Mouse (Mus musculus): ENCODE data around the gene Fam83e. TPM values are rescaled to one million over a fixed set of nuclear protein-coding genes. Genes with fewer than 3 reads are reported as not detected.

The Fam83e gene
- total and polyA plus RNA-seq, 3 experiments: 0.13 to 1.3 (median 0.74) TPM

GRCm38 (mm10) chr7:45711316-45712021, 9.5 kb upstream of the Fam83e start:
- Histone ChIP-seq H3K4me2 (ENCODE audit: insufficient read depth, low read depth, poor library complexity, severe bottlenecking) (no peak overlapping the region), H3K9me3 (replicated peaks; ENCODE audit: low read length) (no peaks in the 10 kb centered on the region), H3K27ac (ENCODE audit: insufficient read depth, low read depth) (no peak overlapping the region), H3K36me3 (replicated peaks in 1 of 2; ENCODE audit: control insufficient read depth in 1 of 2, insufficient read depth in 1 of 2, low read length in 1 of 2) (peaks cover 35 to 61% of the 10 kb centered on the region in 2 experiments), H3K4me1 (ENCODE audit: control insufficient read depth in 1 of 2, insufficient read depth in 2 of 2) (peaks cover 0 to 45% of the 10 kb centered on the region in 2 experiments; a peak in 2 of 4 replicates), H3K9ac (ENCODE audit: insufficient read depth, low read depth) (no peak overlapping the region), H3K4me3 (replicated peaks in 1 of 3; ENCODE audit: low read depth in 2 of 3, low read length in 2 of 3, poor library complexity in 1 of 3) (no peak overlapping the region), H3K79me2 (replicated peaks; ENCODE audit: control insufficient read depth, extremely low read depth, insufficient read depth, poor library complexity, severe bottlenecking) (peaks cover 19% of the 10 kb centered on the region), H3K27me3 (replicated peaks) (no peaks in the 10 kb centered on the region)
- no peak for DNase-seq (ENCODE audit: extremely low read depth)
- in situ Hi-C loops (cut with MboI; ENCODE audit: low pct_ligation_motif_present, low pct_unique_long_range_greater_than_20kb, low sequenced_read_pairs): no loop called here
- dilution Hi-C loops (cut with MboI; ENCODE audit: extremely low pct_ligation_motif_present, extremely low pct_unique_long_range_greater_than_20kb, low sequenced_read_pairs): no loop called here
- TF ChIP-seq BHLHE40 (IDR thresholded peaks at IDR 0.05; ENCODE audit: low read depth, low read length) (no peak), ZMIZ1 (IDR thresholded peaks at IDR 0.05; ENCODE audit: low read depth, low read length) (no peak), JUND (conservative IDR thresholded peaks at IDR 0.05; ENCODE audit: low read depth, low read length) (no peak), SMC3 (IDR thresholded peaks at IDR 0.05; ENCODE audit: low read depth, low read length) (no peak), E2F4 (IDR thresholded peaks at IDR 0.05; ENCODE audit: insufficient replicate concordance, low read depth, low read length) (no peak), NRF1 (IDR thresholded peaks at IDR 0.05; ENCODE audit: low read depth, low read length) (no peak), ETS1 (conservative IDR thresholded peaks at IDR 0.05; ENCODE audit: low read depth, low read length) (no peak), ELF1 (IDR thresholded peaks at IDR 0.05; ENCODE audit: low read depth, low read length) (no peak), CHD2 (IDR thresholded peaks at IDR 0.05; ENCODE audit: low read length) (no peak), MYC (IDR thresholded peaks at IDR 0.05; ENCODE audit: low read depth, low read length) (no peak), RAD21 (IDR thresholded peaks at IDR 0.05; ENCODE audit: low read depth, low read length) (no peak), RCOR1 (conservative IDR thresholded peaks at IDR 0.05; ENCODE audit: low read depth, low read length) (no peak)

GRCm38 (mm10) chr7:45712022-45712757, 8.8 kb upstream of the Fam83e start:
- Histone ChIP-seq H3K9ac (ENCODE audit: insufficient read depth, low read depth) (no peak overlapping the region), H3K27ac (ENCODE audit: insufficient read depth, low read depth) (no peak overlapping the region), H3K79me2 (replicated peaks; ENCODE audit: control insufficient read depth, extremely low read depth, insufficient read depth, poor library complexity, severe bottlenecking) (peaks cover 26% of the 10 kb centered on the region), H3K4me1 (ENCODE audit: control insufficient read depth in 1 of 2, insufficient read depth in 2 of 2) (peaks cover 0 to 46% of the 10 kb centered on the region in 2 experiments; a peak in 2 of 4 replicates), H3K4me3 (replicated peaks in 1 of 3; ENCODE audit: low read depth in 2 of 3, low read length in 2 of 3, poor library complexity in 1 of 3) (no peak overlapping the region), H3K4me2 (ENCODE audit: insufficient read depth, low read depth, poor library complexity, severe bottlenecking) (no peak overlapping the region), H3K27me3 (replicated peaks) (no peaks in the 10 kb centered on the region), H3K9me3 (replicated peaks; ENCODE audit: low read length) (no peaks in the 10 kb centered on the region), H3K36me3 (replicated peaks in 1 of 2; ENCODE audit: control insufficient read depth in 1 of 2, insufficient read depth in 1 of 2, low read length in 1 of 2) (peaks cover 35 to 63% of the 10 kb centered on the region in 2 experiments)
- in situ Hi-C loops (cut with MboI; ENCODE audit: low pct_ligation_motif_present, low pct_unique_long_range_greater_than_20kb, low sequenced_read_pairs): no loop called here
- no peak for TF ChIP-seq RAD21 (IDR thresholded peaks at IDR 0.05; ENCODE audit: low read depth, low read length)
- no peak for TF ChIP-seq MAX (IDR thresholded peaks at IDR 0.05; ENCODE audit: low read length)
- no peak for TF ChIP-seq KAT2A (IDR thresholded peaks at IDR 0.05; ENCODE audit: insufficient replicate concordance, low read length)
- no peak for TF ChIP-seq ZMIZ1 (IDR thresholded peaks at IDR 0.05; ENCODE audit: low read depth, low read length)
- TF ChIP-seq PAX5 (IDR thresholded peaks at IDR 0.05; ENCODE audit: low read length): no peak
- TF ChIP-seq NELFE (IDR thresholded peaks at IDR 0.05; ENCODE audit: low read depth, low read length): no peak
- TF ChIP-seq TBP (conservative IDR thresholded peaks at IDR 0.05; ENCODE audit: low read depth, low read length): no peak
- no peak for TF ChIP-seq MYC (IDR thresholded peaks at IDR 0.05; ENCODE audit: low read depth, low read length)
- TF ChIP-seq SIN3A (IDR thresholded peaks at IDR 0.05; ENCODE audit: low read length): no peak
- no peak for TF ChIP-seq MEF2A (IDR thresholded peaks at IDR 0.05; ENCODE audit: borderline replicate concordance, low read depth, low read length)
- no peak for TF ChIP-seq CTCF (conservative IDR thresholded peaks at IDR 0.05 in 1 of 2, IDR thresholded peaks at IDR 0.05 in 1 of 2; ENCODE audit: low read depth in 2 of 2, low read length in 2 of 2)
- no peak for TF ChIP-seq ELF1 (IDR thresholded peaks at IDR 0.05; ENCODE audit: low read depth, low read length)
- TF ChIP-seq ZKSCAN1 (IDR thresholded peaks at IDR 0.05; ENCODE audit: borderline replicate concordance, low read depth, low read length): no peak
- dilution Hi-C loops (cut with MboI; ENCODE audit: extremely low pct_ligation_motif_present, extremely low pct_unique_long_range_greater_than_20kb, low sequenced_read_pairs): no loop called here
- no peak for DNase-seq (ENCODE audit: extremely low read depth)
